ENCODE assay signal across 1 mouse cellular context in genomic region chr12:86836431-86837047, GRCm38 (mm10).
TF ChIP-seq lines count a peak whose summit lies in the region.

No protein-coding gene starts in this region.

TF ChIP-seq in CH12.LX, 34 proteins besides CTCF, POLR2A, EP300 and RAD21 (continued from another document):
- TF ChIP-seq MAX (IDR thresholded peaks at IDR 0.05; ENCODE audit: low read length) (peak; percentile 70), HCFC1 (IDR thresholded peaks at IDR 0.05; ENCODE audit: low read depth, low read length) (peak; percentile 46; the same call in 1 of the 2 replicates), USF1 (IDR thresholded peaks at IDR 0.05; ENCODE audit: low read depth, low read length) (0 out of 2 replicates have a peak, but pooled peaks have one; percentile 6)
